Mouse (Mus musculus) cerebellum, adult 11 months (tissue): ENCODE data around the gene Medag.

Experiments
- DNase-seq: peaks from one replicate; pipeline ENCODE4 v3.0.0; 2022

Medag gene

GRCm38 (mm10) chr5:149385228-149385961, 26.2 kb upstream of the Medag start:
- DNase-seq, result no peak

GRCm38 (mm10) chr5:149386294-149386850, 25.2 kb upstream of the Medag start:
- no peak for DNase-seq

GRCm38 (mm10) chr5:149388947-149389346, 22.6 kb upstream of the Medag start:
- DNase-seq, result no peak

GRCm38 (mm10) chr5:149389548-149390211, 21.9 kb upstream of the Medag start:
- DNase-seq, result no peak

GRCm38 (mm10) chr5:149391574-149392375, 19.8 kb upstream of the Medag start:
- DNase-seq, result no peak

GRCm38 (mm10) chr5:149392420-149392988, 19.0 kb upstream of the Medag start:
- DNase-seq, result no peak

GRCm38 (mm10) chr5:149401446-149401975, 10.0 kb upstream of the Medag start:
- no peak for DNase-seq

- DNase-seq, result no peak
Observed at GRCm38 (mm10) chr5:149402029-149402428, 9.5 kb upstream of the Medag start.

GRCm38 (mm10) chr5:149403386-149403785, 8.2 kb upstream of the Medag start:
- DNase-seq, result no peak

- no peak for DNase-seq
Observed at GRCm38 (mm10) chr5:149404710-149405109, 6.8 kb upstream of the Medag start.

- no peak for DNase-seq
Observed at GRCm38 (mm10) chr5:149406791-149407276, 4.7 kb upstream of the Medag start.

GRCm38 (mm10) chr5:149409502-149409901, 2.0 kb upstream of the Medag start:
- no peak for DNase-seq

GRCm38 (mm10) chr5:149412194-149412575, 636 bp downstream of the Medag start:
- DNase-seq, result no peak

- DNase-seq, result no peak
Observed at GRCm38 (mm10) chr5:149412671-149413070, 1.1 kb downstream of the Medag start.

- DNase-seq, result no peak
Observed at GRCm38 (mm10) chr5:149414369-149415167, 3.0 kb downstream of the Medag start.

GRCm38 (mm10) chr5:149417381-149417780, 5.8 kb downstream of the Medag start:
- DNase-seq, result no peak

- DNase-seq, result no peak
Observed at GRCm38 (mm10) chr5:149426525-149426924, 15.0 kb downstream of the Medag start.

- DNase-seq, result no peak
Observed at GRCm38 (mm10) chr5:149427277-149428060, 15.9 kb downstream of the Medag start.

GRCm38 (mm10) chr5:149428347-149428746, 16.8 kb downstream of the Medag start:
- no peak for DNase-seq

- peak; percentile 77 for DNase-seq
Observed at GRCm38 (mm10) chr5:149428810-149429255, 17.3 kb downstream of the Medag start.

GRCm38 (mm10) chr5:149429541-149429940, 18.0 kb downstream of the Medag start:
- no peak for DNase-seq
